Comparison of ENCODE assay signal across 26 mouse cellular contexts in the genomic region with DNA sequence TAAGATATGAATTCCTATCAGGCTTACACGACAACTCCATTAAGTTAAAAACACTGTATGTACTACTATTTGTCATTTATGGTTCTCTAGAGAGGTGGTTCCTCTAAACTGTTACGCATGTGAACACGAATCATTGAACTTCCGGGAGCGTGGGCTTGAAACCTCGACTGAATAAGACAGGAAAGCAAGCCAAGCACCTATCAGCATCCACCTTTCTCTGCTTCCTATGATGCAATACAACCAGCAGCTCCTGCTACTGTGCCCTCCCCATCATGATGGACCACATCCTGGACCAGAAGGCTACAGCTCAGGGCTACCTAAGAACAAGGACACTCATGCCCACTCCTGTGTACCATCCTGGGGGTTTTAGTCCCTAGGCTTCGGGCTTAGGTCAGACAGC. TPM values are rescaled to one million over a fixed set of nuclear protein-coding genes. Genes with fewer than 3 reads are reported as not detected.
DNase-seq lines count a peak whose midpoint lies in the region; ATAC-seq lines count a peak whose summit lies in the region.
"Had no signal": no experiment of that assay in that cellular context is flagged by ENCODE, and none has a peak within 500 bp of the region (broad histone marks: within the 10 kb centered on the region; RNA-seq: fewer than 3 reads in every experiment).

No protein-coding gene starts in this region.

- DNase-seq in B cell, adult 2 months = peak; percentile 47 to 61
- peak; percentile 88 for DNase-seq in splenic B cell, adult 2 months (ENCODE audit: low read depth, low spot score)
- no peak for DNase-seq in adrenal gland, adult (ENCODE audit: inconsistent age in 2 of 2, low spot score in 1 of 2)
- DNase-seq in right cerebral cortex, postnatal 4 days = no peak
- DNase-seq in layer of hippocampus, adult 18-20 months (ENCODE audit: low spot score in 2 of 2) = no peak
- DNase-seq: adrenal gland, adult 2 months; adrenal gland, postnatal 36 days; cerebellum, adult 9-10 months; cerebellum, postnatal 36 days; gastrocnemius, postnatal 14 days; heart, adult 11 months; kidney, adult 18-20 months; kidney, postnatal 36 days; lung, embryonic 14.5 days; lung, postnatal 14 days; right cerebral cortex, postnatal 25 days; spleen, adult 18-20 months; thymus, adult 18-20 months; thymus, postnatal 4 days had no signal

- peak; percentile 77 for ATAC-seq in CD4-positive, CD25-positive, alpha-beta regulatory T cell, adult 4 months
- ATAC-seq in megakaryocyte, adult 5-6 weeks (ENCODE audit: poor library complexity, severe bottlenecking) = 0 out of 2 replicates have a peak, but pooled peaks have one; percentile 38
- ATAC-seq: forebrain, embryonic 14.5 days had no signal

- no peaks in the 10 kb centered on the region for H3K36me3 ChIP-seq in splenic B cell, adult 2 months (ENCODE audit: control insufficient read depth, insufficient read depth, low read length, poor library complexity, severe bottlenecking)
- H3K36me3 ChIP-seq: heart, embryonic 12.5 days; limb, embryonic 12.5 days; liver, embryonic 15.5 days; midbrain, embryonic 12.5 days had no signal

- H3K27me3 ChIP-seq in splenic B cell, adult 2 months (ENCODE audit: control insufficient read depth, insufficient read depth, low read length, poor library complexity, severe bottlenecking) = no peaks in the 10 kb centered on the region
- H3K27me3 ChIP-seq: heart, embryonic 12.5 days; liver, embryonic 15.5 days; midbrain, embryonic 12.5 days had no signal

RNA-seq across cellular contexts. Expression of a gene that starts 24.1 kb away (rescaled TPM):
- under 1 TPM in 1 of 2 experiments, not detected in 1; 0.91 TPM for polyA plus RNA-seq in CD4-positive, CD25-positive, alpha-beta regulatory T cell, adult 4 months (2017; shearing (Covaris generic))
- total RNA-seq in megakaryocyte, adult 5-6 weeks (2015) = 4.6 and 4.7 TPM in 2 replicates
- total RNA-seq in megakaryocyte, adult 5-6 weeks (2017) = 7.9 and 9.3 TPM in 2 replicates
- 10 to 100 TPM; 11.0 to 13.2 TPM for total RNA-seq in layer of hippocampus, adult 18-20 months (2021)

RNA-seq across cellular contexts. Expression of a gene that starts 36.3 kb away (rescaled TPM):
- polyA plus RNA-seq in CD4-positive, CD25-positive, alpha-beta regulatory T cell, adult 4 months (2017; shearing (Covaris generic)) = 10 to 100 TPM; 62.1 to 88.6 TPM
- 19.2 and 19.9 TPM in 2 replicates for total RNA-seq in megakaryocyte, adult 5-6 weeks (2015)
- 38.2 and 42.9 TPM in 2 replicates for total RNA-seq in megakaryocyte, adult 5-6 weeks (2017)
- 10 to 100 TPM; 18.6 to 23.3 TPM for total RNA-seq in layer of hippocampus, adult 18-20 months (2021)

Comparison
In these comparisons a context has a peak if more than half of its experiments do, and no peak if none do; other contexts are left out.
1. DNase-seq: peak in B cell, adult 2 months (2 of 2) and splenic B cell, adult 2 months (single experiment); none in adrenal gland, adult (0 of 2), right cerebral cortex, postnatal 4 days (single experiment) and layer of hippocampus, adult 18-20 months (0 of 2).